9 mouse cellular contexts compared by ENCODE assay signal in the genomic region with DNA sequence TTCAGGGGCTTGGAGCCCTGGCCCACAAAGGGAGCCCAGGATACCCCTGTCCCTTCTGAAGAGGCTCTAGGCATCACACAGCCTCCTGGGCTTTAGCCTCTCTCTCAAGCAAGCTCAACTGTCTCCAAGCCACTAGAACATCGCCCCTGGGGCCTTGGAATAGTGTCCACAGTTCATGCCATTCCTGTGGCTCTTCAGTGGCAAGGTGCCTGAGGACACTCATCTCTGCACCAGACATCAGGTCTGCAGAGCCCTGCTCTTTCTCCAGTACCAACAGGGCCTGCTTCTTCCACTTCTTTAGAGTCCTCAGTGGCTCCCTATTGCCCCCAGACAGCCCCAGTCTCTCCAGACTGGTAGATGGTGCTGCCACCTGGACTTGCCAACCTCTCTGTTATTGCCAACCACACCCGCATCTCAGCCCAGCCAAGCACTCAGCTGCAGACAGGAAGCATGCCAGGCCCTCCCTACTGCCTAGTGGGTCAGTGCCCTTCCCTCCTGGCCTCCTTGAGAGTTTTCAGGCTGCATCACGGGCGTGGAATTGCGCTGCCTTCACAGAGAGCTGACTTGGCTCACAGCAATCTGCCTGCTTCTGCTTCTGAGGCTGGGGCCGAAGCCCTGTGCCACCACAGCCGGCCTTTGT. TPM values are rescaled to one million over a fixed set of nuclear protein-coding genes. Genes with fewer than 3 reads are reported as not detected.
DNase-seq lines count a peak whose midpoint lies in the region; ATAC-seq and TF ChIP-seq lines count a peak whose summit lies in the region.
"Had no signal": no experiment of that assay in that cellular context is flagged by ENCODE, and none has a peak within 500 bp of the region (broad histone marks: within the 10 kb centered on the region; RNA-seq: fewer than 3 reads in every experiment).

No protein-coding gene starts in this region.

- H3K4me2 ChIP-seq in liver, postnatal 0 days (ENCODE audit: low read depth, low read length): no peak overlapping the region
- no peak overlapping the region for H3K4me2 ChIP-seq in liver, embryonic 12.5 days
- H3K4me2 ChIP-seq: limb, embryonic 12.5 days had no signal

- H3K4me3 ChIP-seq in cerebellum, adult 2 months (replicated peaks; ENCODE audit: insufficient read depth, low read depth, low read length): no peak overlapping the region
- no peak overlapping the region for H3K4me3 ChIP-seq in liver, postnatal 0 days (ENCODE audit: low read depth, low read length)
- H3K4me3 ChIP-seq in liver, embryonic 12.5 days: no peak overlapping the region
- H3K4me3 ChIP-seq: limb, embryonic 12.5 days had no signal

- H3K27ac ChIP-seq in cerebellum, adult 2 months (ENCODE audit: insufficient read depth, low read length): no peak overlapping the region
- H3K27ac ChIP-seq in liver, postnatal 0 days (ENCODE audit: low read depth): peak overlapping the region; percentile 71
- H3K27ac ChIP-seq in liver, embryonic 12.5 days: no peak overlapping the region
- H3K27ac ChIP-seq: limb, embryonic 12.5 days had no signal

- H3K27me3 ChIP-seq in cerebellum, adult 2 months (ENCODE audit: control insufficient read depth, insufficient read depth, low read length): no peaks in the 10 kb centered on the region
- no peaks in the 10 kb centered on the region for H3K27me3 ChIP-seq in liver, postnatal 0 days (ENCODE audit: insufficient read depth, low read length)
- no peaks in the 10 kb centered on the region for H3K27me3 ChIP-seq in liver, embryonic 12.5 days (replicated peaks)
- H3K27me3 ChIP-seq: limb, embryonic 12.5 days had no signal

- TF ChIP-seq CTCF in cerebellum, adult 2 months (IDR thresholded peaks at IDR 0.05; ENCODE audit: borderline replicate concordance, insufficient read depth, low read depth, low read length): no peak
- TF ChIP-seq CTCF in liver, postnatal 0 days (IDR thresholded peaks at IDR 0.05; ENCODE audit: low read depth): no peak

- no peaks in the 10 kb centered on the region for H3K9me3 ChIP-seq in liver, postnatal 0 days (ENCODE audit: low read length)
- no peaks in the 10 kb centered on the region for H3K9me3 ChIP-seq in liver, embryonic 12.5 days (replicated peaks)
- H3K9me3 ChIP-seq: limb, embryonic 12.5 days had no signal

- TF ChIP-seq EP300 in liver, postnatal 0 days (IDR thresholded peaks at IDR 0.05; ENCODE audit: low read depth): no peak

- WGBS in cerebellum, adult 2 months: 20% methylated on average over 7 of the region's 7 CpGs
- 71% methylated on average over 7 of the region's 7 CpGs for WGBS in liver, postnatal 0 days (ENCODE audit: insufficient replicate concordance)
- WGBS in liver, embryonic 12.5 days (ENCODE audit: insufficient replicate concordance): 75% methylated on average over 7 of the region's 7 CpGs

- ATAC-seq in liver, postnatal 0 days: no peak
- 0 out of 2 replicates have a peak, but pooled peaks have one; percentile 2 for ATAC-seq in granulocyte monocyte progenitor cell, adult 5-6 weeks (replicated peaks; ENCODE audit: poor library complexity, severe bottlenecking)
- no peak for ATAC-seq in liver, embryonic 12.5 days

- peak overlapping the region; percentile 32; the same call in 1 of the 2 replicates for H3K9ac ChIP-seq in liver, postnatal 0 days (replicated peaks)
- H3K9ac ChIP-seq in liver, embryonic 12.5 days: no peak overlapping the region
- H3K9ac ChIP-seq: limb, embryonic 12.5 days had no signal

- peak; percentile 44 to 62 for DNase-seq in cerebellum, adult 2 months
- no peak for DNase-seq in cerebellum, adult 11-12 months
- DNase-seq in liver, postnatal 0 days: no peak
- no peak for DNase-seq in liver
- DNase-seq in lung, postnatal 36 days: peak; percentile 94
- DNase-seq in embryo, embryonic 10 days (ENCODE audit: low spot score): no peak

- TF ChIP-seq POLR2A in cerebellum, adult 2 months (IDR thresholded peaks at IDR 0.05; ENCODE audit: borderline replicate concordance, insufficient read depth, low read length): no peak

- peaks cover 7% of the 10 kb centered on the region; the same call in 1 of the 2 replicates for H3K4me1 ChIP-seq in cerebellum, adult 2 months (ENCODE audit: control insufficient read depth, insufficient read depth, low read length)
- peaks cover 82% of the 10 kb centered on the region for H3K4me1 ChIP-seq in liver, postnatal 0 days (ENCODE audit: insufficient read depth)
- H3K4me1 ChIP-seq in liver, embryonic 12.5 days: peaks cover 46% of the 10 kb centered on the region

- peaks cover 18% of the 10 kb centered on the region for H3K36me3 ChIP-seq in liver, postnatal 0 days (replicated peaks; ENCODE audit: insufficient read depth, low read length)
- peaks cover 3% of the 10 kb centered on the region; the same call in 1 of the 2 replicates for H3K36me3 ChIP-seq in liver, embryonic 12.5 days
- H3K36me3 ChIP-seq: limb, embryonic 12.5 days had no signal

RNA-seq across cellular contexts. Expression of a gene that starts 8.3 kb away (rescaled TPM):
- polyA plus RNA-seq in cerebellum, adult 2 months (2012; rRNA removed): 8.6 and 9.3 TPM in 2 replicates
- 8.7 and 9.5 TPM in 2 replicates for polyA plus RNA-seq in liver, postnatal 0 days (2015; fragmentation: Nextera tagmentation; extraction: Ambion mirVana)
- total RNA-seq in granulocyte monocyte progenitor cell, adult 5-6 weeks (2014; fragmentation: Nextera tagmentation): 13.4 and 13.6 TPM in 2 replicates
- 17.2 and 22.6 TPM in 2 replicates for total RNA-seq in granulocyte monocyte progenitor cell, adult 5-6 weeks (2017)
- polyA plus RNA-seq in liver, embryonic 12.5 days (2016; fragmentation: Nextera tagmentation; extraction: Ambion mirVana): 4.1 and 5.2 TPM in 2 replicates

RNA-seq across cellular contexts. Expression of a gene that starts 43.0 kb away (rescaled TPM):
- polyA plus RNA-seq in cerebellum, adult 2 months (2012; rRNA removed): 0.39 and 0.63 TPM in 2 replicates
- polyA plus RNA-seq in liver, postnatal 0 days (2015; fragmentation: Nextera tagmentation; extraction: Ambion mirVana): 0.70 TPM in 2 replicates
- 1.8 and 8.8 TPM in 2 replicates for total RNA-seq in granulocyte monocyte progenitor cell, adult 5-6 weeks (2014; fragmentation: Nextera tagmentation)
- 7.5 and 8.2 TPM in 2 replicates for total RNA-seq in granulocyte monocyte progenitor cell, adult 5-6 weeks (2017)
- 1.1 and 1.4 TPM in 2 replicates for polyA plus RNA-seq in liver, embryonic 12.5 days (2016; fragmentation: Nextera tagmentation; extraction: Ambion mirVana)

Comparison
In these comparisons a context has a peak if more than half of its experiments do, and no peak if none do; other contexts are left out.
1. DNase-seq: peak in cerebellum, adult 2 months (2 of 2) and lung, postnatal 36 days (single experiment); none in cerebellum, adult 11-12 months (single experiment), liver, postnatal 0 days (single experiment), liver (single experiment) and embryo, embryonic 10 days (single experiment).